Mouse (Mus musculus): ENCODE data around the gene Myh10.

The Myh10 gene

GRCm38 (mm10) chr11:68691321-68692009 lies at the start of gene Myh10:
Gene Myh10, plus strand, starts transcription at chr11:68691559.
- peak; percentile 95 for DNase-seq (ENCODE audit: low spot score in 2 of 2)

- no peak for DNase-seq (ENCODE audit: low spot score in 2 of 2)
Measured at GRCm38 (mm10) chr11:68644781-68645180, 46.6 kb upstream of the Myh10 start.

GRCm38 (mm10) chr11:68647808-68648207 lies 43.6 kb upstream of the Myh10 start:
- DNase-seq (ENCODE audit: low spot score in 2 of 2), result no peak

GRCm38 (mm10) chr11:68648385-68649148 lies 42.8 kb upstream of the Myh10 start:
- DNase-seq (ENCODE audit: low spot score in 2 of 2), result no peak

- DNase-seq (ENCODE audit: low spot score in 2 of 2), result no peak
Measured at GRCm38 (mm10) chr11:68651518-68651917, 39.8 kb upstream of the Myh10 start.

- DNase-seq (ENCODE audit: low spot score in 2 of 2), result no peak
Measured at GRCm38 (mm10) chr11:68655524-68655923, 35.8 kb upstream of the Myh10 start.

GRCm38 (mm10) chr11:68656887-68657685 lies 34.3 kb upstream of the Myh10 start:
- no peak for DNase-seq (ENCODE audit: low spot score in 2 of 2)

GRCm38 (mm10) chr11:68657811-68658210 lies 33.5 kb upstream of the Myh10 start:
- DNase-seq (ENCODE audit: low spot score in 2 of 2), result no peak

GRCm38 (mm10) chr11:68665331-68665730 lies 26.0 kb upstream of the Myh10 start:
- DNase-seq (ENCODE audit: low spot score in 2 of 2), result no peak

- DNase-seq (ENCODE audit: low spot score in 2 of 2), result no peak
Measured at GRCm38 (mm10) chr11:68666210-68666609, 25.1 kb upstream of the Myh10 start.

GRCm38 (mm10) chr11:68672270-68672970 lies 18.9 kb upstream of the Myh10 start:
- DNase-seq (ENCODE audit: low spot score in 2 of 2), result no peak

GRCm38 (mm10) chr11:68674071-68674470 lies 17.3 kb upstream of the Myh10 start:
- no peak for DNase-seq (ENCODE audit: low spot score in 2 of 2)

- no peak for DNase-seq (ENCODE audit: low spot score in 2 of 2)
Measured at GRCm38 (mm10) chr11:68674643-68675042, 16.7 kb upstream of the Myh10 start.

- DNase-seq (ENCODE audit: low spot score in 2 of 2), result no peak
Measured at GRCm38 (mm10) chr11:68675274-68675673, 16.1 kb upstream of the Myh10 start.

GRCm38 (mm10) chr11:68681254-68681839 lies 10.0 kb upstream of the Myh10 start:
- DNase-seq (ENCODE audit: low spot score in 2 of 2), result no peak

GRCm38 (mm10) chr11:68682136-68682806 lies 9.1 kb upstream of the Myh10 start:
- peak in 1 of 2 experiments; percentile 22 for DNase-seq (ENCODE audit: low spot score in 2 of 2)

- DNase-seq (ENCODE audit: low spot score in 2 of 2), result no peak
Measured at GRCm38 (mm10) chr11:68686001-68686400, 5.4 kb upstream of the Myh10 start.

GRCm38 (mm10) chr11:68689304-68689703 lies 2.1 kb upstream of the Myh10 start:
- DNase-seq (ENCODE audit: low spot score in 2 of 2), result no peak

- no peak for DNase-seq (ENCODE audit: low spot score in 2 of 2)
Measured at GRCm38 (mm10) chr11:68690465-68690864, 894 bp upstream of the Myh10 start.

GRCm38 (mm10) chr11:68692010-68692692 lies 792 bp downstream of the Myh10 start:
- no peak for DNase-seq (ENCODE audit: low spot score in 2 of 2)

Measured in spleen, postnatal 36 days (tissue).